Mouse (Mus musculus): Measurements from ENCODE around the gene Spint4. TPM values are rescaled to one million over a fixed set of nuclear protein-coding genes. Genes with fewer than 3 reads are reported as not detected.

Gene Spint4
- total and polyA plus RNA-seq, 3 experiments: not detected

DNA sequence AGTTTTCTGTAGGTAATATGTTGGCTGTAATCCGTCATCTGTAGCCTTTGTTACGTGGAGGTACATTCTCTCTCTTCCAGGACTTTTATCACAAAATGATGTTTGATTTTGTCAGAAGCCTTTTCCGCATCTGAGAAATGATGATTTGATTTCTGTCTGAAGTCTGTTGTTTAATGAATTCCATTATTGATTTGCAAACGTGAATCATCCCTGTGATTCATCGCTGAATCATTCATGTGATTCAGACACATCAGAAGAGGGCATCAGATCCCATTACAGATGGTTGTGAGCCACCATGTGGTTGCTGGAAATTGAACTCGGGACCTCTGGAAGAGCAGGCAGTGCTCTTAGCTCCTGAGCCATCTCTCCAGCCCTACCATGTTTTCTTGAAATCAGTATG lies 50.7 kb downstream of the Spint4 start:
- TF ChIP-seq POLR2AphosphoS5 (IDR thresholded peaks at IDR 0.05; ENCODE audit: borderline replicate concordance, low read depth, low read length) (no peak), CHD1 (IDR thresholded peaks at IDR 0.05; ENCODE audit: low read depth, low read length) (no peak), GABPA (IDR thresholded peaks at IDR 0.05; ENCODE audit: low read depth, low read length) (no peak), MXI1 (IDR thresholded peaks at IDR 0.05; ENCODE audit: low read depth, low read length) (no peak), USF1 (IDR thresholded peaks at IDR 0.05; ENCODE audit: low read depth, low read length) (no peak), GATA1 (IDR thresholded peaks at IDR 0.05; ENCODE audit: low read depth, low read length) (no peak), SIN3A (IDR thresholded peaks at IDR 0.05; ENCODE audit: low read length) (no peak), USF2 (IDR thresholded peaks at IDR 0.05; ENCODE audit: borderline replicate concordance in 1 of 2, insufficient read depth in 1 of 2, low read depth in 1 of 2, low read length in 2 of 2) (no peak), POLR2A (IDR thresholded peaks at IDR 0.05; ENCODE audit: control insufficient read depth in 1 of 2, insufficient read depth in 1 of 2, low read depth in 1 of 2, low read length in 2 of 2, poor library complexity in 1 of 2) (no peak), TAL1 (IDR thresholded peaks at IDR 0.05; ENCODE audit: low read length) (no peak), MAZ (IDR thresholded peaks at IDR 0.05; ENCODE audit: low read depth, low read length) (no peak), NELFE (IDR thresholded peaks at IDR 0.05; ENCODE audit: low read depth, low read length) (no peak), ETS1 (IDR thresholded peaks at IDR 0.05; ENCODE audit: low read depth, low read length) (no peak), ZC3H11A (IDR thresholded peaks at IDR 0.05; ENCODE audit: low read depth, low read length) (no peak), UBTF (IDR thresholded peaks at IDR 0.05; ENCODE audit: borderline replicate concordance, insufficient read depth, low read depth, low read length) (no peak)
- H3K27ac ChIP-seq (ENCODE audit: control insufficient read depth, low read depth, low read length): no peak overlapping the region
- no peak overlapping the region for H3K4me3 ChIP-seq (ENCODE audit: control insufficient read depth in 1 of 2, insufficient read depth in 1 of 2, low read depth in 2 of 2, low read length in 2 of 2)
- H3K36me3 ChIP-seq (ENCODE audit: control insufficient read depth in 1 of 2, insufficient read depth in 2 of 2, low read length in 2 of 2): peaks cover 12 to 21% of the 10 kb centered on the region in 2 experiments
- H3K9me3 ChIP-seq (replicated peaks; ENCODE audit: insufficient read depth, low read length): no peaks in the 10 kb centered on the region
- DNase-seq (ENCODE audit: low read depth, low spot score): no peak
- H3K79me2 ChIP-seq (ENCODE audit: control insufficient read depth, insufficient read depth, low read length, poor library complexity): peaks cover 18% of the 10 kb centered on the region
- H3K9ac ChIP-seq (ENCODE audit: control insufficient read depth, low read depth, low read length, poor library complexity, severe bottlenecking): no peak overlapping the region
- H3K27me3 ChIP-seq (ENCODE audit: control insufficient read depth in 1 of 2, insufficient read depth in 2 of 2, low read length in 2 of 2): no peaks in the 10 kb centered on the region
- H3K4me1 ChIP-seq (ENCODE audit: control insufficient read depth in 1 of 2, insufficient read depth in 2 of 2, low read length in 2 of 2): peaks cover 7 to 17% of the 10 kb centered on the region in 2 experiments

Other genes starting within 250 kb of the Spint4 start
Only the 30 nearest of the 32 such genes appear.
- 1.0 TPM in 1 of 2 replicates, not detected in the other for gene Gm20458, start 237.5 kb upstream of the Spint4 start, total RNA-seq (2012; rRNA removed)
- gene Gm20458, start 237.5 kb upstream of the Spint4 start, polyA plus RNA-seq (2012; ENCODE audit: insufficient read depth in 1 of 2, insufficient read length in 2 of 2, low read depth in 1 of 2, low replicate concordance in 2 of 2, missing spikeins in 1 of 2): 10 to 100 TPM in 1 of 2 experiments, not detected in 1; 19.2 TPM
- not detected in 2 replicates for gene Trp53tg5, start 224.8 kb upstream of the Spint4 start, total RNA-seq (2012; rRNA removed)
- under 1 TPM in 1 of 2 experiments, not detected in 1; 0.13 TPM for gene Trp53tg5, start 224.8 kb upstream of the Spint4 start, polyA plus RNA-seq (2012; ENCODE audit: insufficient read depth in 1 of 2, insufficient read length in 2 of 2, low read depth in 1 of 2, low replicate concordance in 2 of 2, missing spikeins in 1 of 2)
- 11.9 and 13.1 TPM in 2 replicates for gene Dbndd2, start 212.4 kb upstream of the Spint4 start, total RNA-seq (2012; rRNA removed)
- gene Dbndd2, start 212.4 kb upstream of the Spint4 start, polyA plus RNA-seq (2012; ENCODE audit: insufficient read depth in 1 of 2, insufficient read length in 2 of 2, low read depth in 1 of 2, low replicate concordance in 2 of 2, missing spikeins in 1 of 2): 1 to 10 TPM in 1 of 2 experiments, not detected in 1; 6.9 TPM
- gene Pigt, start 201.0 kb upstream of the Spint4 start, total RNA-seq (2012; rRNA removed): 35.8 and 39.8 TPM in 2 replicates
- gene Pigt, start 201.0 kb upstream of the Spint4 start, polyA plus RNA-seq (2012; ENCODE audit: insufficient read depth in 1 of 2, insufficient read length in 2 of 2, low read depth in 1 of 2, low replicate concordance in 2 of 2, missing spikeins in 1 of 2): 100 to 1,000 TPM in 1 of 2 experiments, not detected in 1; 115 TPM
- not detected in 2 replicates for gene Wfdc2, start 136.1 kb upstream of the Spint4 start, total RNA-seq (2012; rRNA removed)
- not detected for gene Wfdc2, start 136.1 kb upstream of the Spint4 start, polyA plus RNA-seq (2012; ENCODE audit: insufficient read depth in 1 of 2, insufficient read length in 2 of 2, low read depth in 1 of 2, low replicate concordance in 2 of 2, missing spikeins in 1 of 2)
- gene Spint3, start 125.0 kb upstream of the Spint4 start, total RNA-seq (2012; rRNA removed): not detected in 2 replicates
- not detected for gene Spint3, start 125.0 kb upstream of the Spint4 start, polyA plus RNA-seq (2012; ENCODE audit: insufficient read depth in 1 of 2, insufficient read length in 2 of 2, low read depth in 1 of 2, low replicate concordance in 2 of 2, missing spikeins in 1 of 2)
- not detected in 2 replicates for gene Wfdc6a, start 113.1 kb upstream of the Spint4 start, total RNA-seq (2012; rRNA removed)
- not detected for gene Wfdc6a, start 113.1 kb upstream of the Spint4 start, polyA plus RNA-seq (2012; ENCODE audit: insufficient read depth in 1 of 2, insufficient read length in 2 of 2, low read depth in 1 of 2, low replicate concordance in 2 of 2, missing spikeins in 1 of 2)
- not detected in 2 replicates for gene Eppin, start 104.9 kb upstream of the Spint4 start, total RNA-seq (2012; rRNA removed)
- gene Eppin, start 104.9 kb upstream of the Spint4 start, polyA plus RNA-seq (2012; ENCODE audit: insufficient read depth in 1 of 2, insufficient read length in 2 of 2, low read depth in 1 of 2, low replicate concordance in 2 of 2, missing spikeins in 1 of 2): not detected
- not detected in 2 replicates for gene Wfdc6b, start 85.0 kb upstream of the Spint4 start, total RNA-seq (2012; rRNA removed)
- gene Wfdc6b, start 85.0 kb upstream of the Spint4 start, polyA plus RNA-seq (2012; ENCODE audit: insufficient read depth in 1 of 2, insufficient read length in 2 of 2, low read depth in 1 of 2, low replicate concordance in 2 of 2, missing spikeins in 1 of 2): not detected
- gene Wfdc8, start 84.9 kb upstream of the Spint4 start, total RNA-seq (2012; rRNA removed): not detected in 2 replicates
- not detected for gene Wfdc8, start 84.9 kb upstream of the Spint4 start, polyA plus RNA-seq (2012; ENCODE audit: insufficient read depth in 1 of 2, insufficient read length in 2 of 2, low read depth in 1 of 2, low replicate concordance in 2 of 2, missing spikeins in 1 of 2)
- not detected in 2 replicates for gene Wfdc16, start 59.7 kb upstream of the Spint4 start, total RNA-seq (2012; rRNA removed)
- gene Wfdc16, start 59.7 kb upstream of the Spint4 start, polyA plus RNA-seq (2012; ENCODE audit: insufficient read depth in 1 of 2, insufficient read length in 2 of 2, low read depth in 1 of 2, low replicate concordance in 2 of 2, missing spikeins in 1 of 2): not detected
- gene Wfdc10, start 42.5 kb upstream of the Spint4 start, total RNA-seq (2012; rRNA removed): not detected in 2 replicates
- not detected for gene Wfdc10, start 42.5 kb upstream of the Spint4 start, polyA plus RNA-seq (2012; ENCODE audit: insufficient read depth in 1 of 2, insufficient read length in 2 of 2, low read depth in 1 of 2, low replicate concordance in 2 of 2, missing spikeins in 1 of 2)
- gene Wfdc9, start 41.9 kb upstream of the Spint4 start, total RNA-seq (2012; rRNA removed): not detected in 2 replicates
- gene Wfdc9, start 41.9 kb upstream of the Spint4 start, polyA plus RNA-seq (2012; ENCODE audit: insufficient read depth in 1 of 2, insufficient read length in 2 of 2, low read depth in 1 of 2, low replicate concordance in 2 of 2, missing spikeins in 1 of 2): not detected
- not detected in 2 replicates for gene Wfdc11, start 24.4 kb upstream of the Spint4 start, total RNA-seq (2012; rRNA removed)
- not detected for gene Wfdc11, start 24.4 kb upstream of the Spint4 start, polyA plus RNA-seq (2012; ENCODE audit: insufficient read depth in 1 of 2, insufficient read length in 2 of 2, low read depth in 1 of 2, low replicate concordance in 2 of 2, missing spikeins in 1 of 2)
- gene Wfdc13, start 13.4 kb upstream of the Spint4 start, total RNA-seq (2012; rRNA removed): 0.12 TPM in 1 of 2 replicates, not detected in the other
- not detected for gene Wfdc13, start 13.4 kb upstream of the Spint4 start, polyA plus RNA-seq (2012; ENCODE audit: insufficient read depth in 1 of 2, insufficient read length in 2 of 2, low read depth in 1 of 2, low replicate concordance in 2 of 2, missing spikeins in 1 of 2)
- gene Spint5, start 16.8 kb downstream of the Spint4 start, total RNA-seq (2012; rRNA removed): not detected in 2 replicates
- not detected for gene Spint5, start 16.8 kb downstream of the Spint4 start, polyA plus RNA-seq (2012; ENCODE audit: insufficient read depth in 1 of 2, insufficient read length in 2 of 2, low read depth in 1 of 2, low replicate concordance in 2 of 2, missing spikeins in 1 of 2)
- gene Wfdc3, start 47.4 kb downstream of the Spint4 start, total RNA-seq (2012; rRNA removed): 0.20 and 0.31 TPM in 2 replicates
- gene Wfdc3, start 47.4 kb downstream of the Spint4 start, polyA plus RNA-seq (2012; ENCODE audit: insufficient read depth in 1 of 2, insufficient read length in 2 of 2, low read depth in 1 of 2, low replicate concordance in 2 of 2, missing spikeins in 1 of 2): under 1 TPM in 1 of 2 experiments, not detected in 1; 0.40 TPM
- 20.6 and 20.9 TPM in 2 replicates for gene Dnttip1, start 47.5 kb downstream of the Spint4 start, total RNA-seq (2012; rRNA removed)
- 10 to 100 TPM in 1 of 2 experiments, not detected in 1; 59.9 TPM for gene Dnttip1, start 47.5 kb downstream of the Spint4 start, polyA plus RNA-seq (2012; ENCODE audit: insufficient read depth in 1 of 2, insufficient read length in 2 of 2, low read depth in 1 of 2, low replicate concordance in 2 of 2, missing spikeins in 1 of 2)
- gene Ube2c, start 71.4 kb downstream of the Spint4 start, total RNA-seq (2012; rRNA removed): 170 and 177 TPM in 2 replicates
- 100 to 1,000 TPM; 257 to 365 TPM for gene Ube2c, start 71.4 kb downstream of the Spint4 start, polyA plus RNA-seq (2012; ENCODE audit: insufficient read depth in 1 of 2, insufficient read length in 2 of 2, low read depth in 1 of 2, low replicate concordance in 2 of 2, missing spikeins in 1 of 2)
- not detected in 2 replicates for gene Tnnc2, start 81.5 kb downstream of the Spint4 start, total RNA-seq (2012; rRNA removed)
- gene Tnnc2, start 81.5 kb downstream of the Spint4 start, polyA plus RNA-seq (2012; ENCODE audit: insufficient read depth in 1 of 2, insufficient read length in 2 of 2, low read depth in 1 of 2, low replicate concordance in 2 of 2, missing spikeins in 1 of 2): not detected
- 3.8 and 4.0 TPM in 2 replicates for gene Snx21, start 87.3 kb downstream of the Spint4 start, total RNA-seq (2012; rRNA removed)
- gene Snx21, start 87.3 kb downstream of the Spint4 start, polyA plus RNA-seq (2012; ENCODE audit: insufficient read depth in 1 of 2, insufficient read length in 2 of 2, low read depth in 1 of 2, low replicate concordance in 2 of 2, missing spikeins in 1 of 2): 1 to 10 TPM in 1 of 2 experiments, not detected in 1; 7.7 TPM
- 32.2 and 40.3 TPM in 2 replicates for gene Acot8, start 106.4 kb downstream of the Spint4 start, total RNA-seq (2012; rRNA removed)
- gene Acot8, start 106.4 kb downstream of the Spint4 start, polyA plus RNA-seq (2012; ENCODE audit: insufficient read depth in 1 of 2, insufficient read length in 2 of 2, low read depth in 1 of 2, low replicate concordance in 2 of 2, missing spikeins in 1 of 2): 10 to 100 TPM in 1 of 2 experiments, not detected in 1; 30.9 TPM
- gene Zswim3, start 106.6 kb downstream of the Spint4 start, total RNA-seq (2012; rRNA removed): 4.7 and 4.8 TPM in 2 replicates
- gene Zswim3, start 106.6 kb downstream of the Spint4 start, polyA plus RNA-seq (2012; ENCODE audit: insufficient read depth in 1 of 2, insufficient read length in 2 of 2, low read depth in 1 of 2, low replicate concordance in 2 of 2, missing spikeins in 1 of 2): 1 to 10 TPM in 1 of 2 experiments, not detected in 1; 5.9 TPM
- gene Zswim1, start 124.2 kb downstream of the Spint4 start, total RNA-seq (2012; rRNA removed): 7.1 and 8.2 TPM in 2 replicates
- gene Zswim1, start 124.2 kb downstream of the Spint4 start, polyA plus RNA-seq (2012; ENCODE audit: insufficient read depth in 1 of 2, insufficient read length in 2 of 2, low read depth in 1 of 2, low replicate concordance in 2 of 2, missing spikeins in 1 of 2): 10 to 100 TPM in 1 of 2 experiments, not detected in 1; 17.4 TPM
- 0.42 and 0.50 TPM in 2 replicates for gene Spata25, start 130.0 kb downstream of the Spint4 start, total RNA-seq (2012; rRNA removed)
- gene Spata25, start 130.0 kb downstream of the Spint4 start, polyA plus RNA-seq (2012; ENCODE audit: insufficient read depth in 1 of 2, insufficient read length in 2 of 2, low read depth in 1 of 2, low replicate concordance in 2 of 2, missing spikeins in 1 of 2): under 1 TPM in 1 of 2 experiments, not detected in 1; 0.13 TPM
- gene Ctsa, start 134.4 kb downstream of the Spint4 start, total RNA-seq (2012; rRNA removed): 46.3 and 50.5 TPM in 2 replicates
- 10 to 100 TPM in 1 of 2 experiments, not detected in 1; 87.7 TPM for gene Ctsa, start 134.4 kb downstream of the Spint4 start, polyA plus RNA-seq (2012; ENCODE audit: insufficient read depth in 1 of 2, insufficient read length in 2 of 2, low read depth in 1 of 2, low replicate concordance in 2 of 2, missing spikeins in 1 of 2)
- gene Neurl2, start 135.0 kb downstream of the Spint4 start, total RNA-seq (2012; rRNA removed): 1.6 and 2.0 TPM in 2 replicates
- 1 to 10 TPM in 1 of 2 experiments, not detected in 1; 2.6 TPM for gene Neurl2, start 135.0 kb downstream of the Spint4 start, polyA plus RNA-seq (2012; ENCODE audit: insufficient read depth in 1 of 2, insufficient read length in 2 of 2, low read depth in 1 of 2, low replicate concordance in 2 of 2, missing spikeins in 1 of 2)
- gene Pltp, start 159.2 kb downstream of the Spint4 start, total RNA-seq (2012; rRNA removed): 5.2 and 6.8 TPM in 2 replicates
- 10 to 100 TPM in 1 of 2 experiments, not detected in 1; 17.1 TPM for gene Pltp, start 159.2 kb downstream of the Spint4 start, polyA plus RNA-seq (2012; ENCODE audit: insufficient read depth in 1 of 2, insufficient read length in 2 of 2, low read depth in 1 of 2, low replicate concordance in 2 of 2, missing spikeins in 1 of 2)
- 46.8 and 47.6 TPM in 2 replicates for gene Pcif1, start 180.8 kb downstream of the Spint4 start, total RNA-seq (2012; rRNA removed)
- gene Pcif1, start 180.8 kb downstream of the Spint4 start, polyA plus RNA-seq (2012; ENCODE audit: insufficient read depth in 1 of 2, insufficient read length in 2 of 2, low read depth in 1 of 2, low replicate concordance in 2 of 2, missing spikeins in 1 of 2): 100 to 1,000 TPM in 1 of 2 experiments, not detected in 1; 118 TPM
- gene Zfp335, start 213.3 kb downstream of the Spint4 start, total RNA-seq (2012; rRNA removed): 12.3 and 12.6 TPM in 2 replicates
- gene Zfp335, start 213.3 kb downstream of the Spint4 start, polyA plus RNA-seq (2012; ENCODE audit: insufficient read depth in 1 of 2, insufficient read length in 2 of 2, low read depth in 1 of 2, low replicate concordance in 2 of 2, missing spikeins in 1 of 2): 10 to 100 TPM in 1 of 2 experiments, not detected in 1; 24.1 TPM

All from MEL (cell line).